Mouse (Mus musculus) liver, embryonic 11.5 days (tissue): Measurements from ENCODE around the gene Gm45808. TPM values are rescaled to one million over a fixed set of nuclear protein-coding genes. Genes with fewer than 3 reads are reported as not detected.

Source experiments
- ATAC-seq: fragments of 200-750 bp; cut with Nextera tagmentation; replicated peaks from 2 replicates; pipeline ENCODE4 v1.8.0; 2017; ENCODE audit warnings: moderate number of reproducible peaks, mild to moderate bottlenecking, moderate TSS enrichment, moderate library complexity; ENCODE audit not compliant: low FRiP score
- DNase-seq: peaks from one replicate; pipeline ENCODE4 v3.0.0-alpha.2; 2017; ENCODE audit warnings: low spot score
- H3K27ac ChIP-seq: fragments of 300-500 bp; sonication (generic); 2 replicates; pipeline ENCODE4 v1.5.1; 2014; ENCODE audit warnings: mild to moderate bottlenecking, low read depth, low read length, control low read depth
- H3K27me3 ChIP-seq: fragments of 300-500 bp; sonication (generic); replicated peaks from 2 replicates; pipeline ENCODE4 v1.6.1; 2014; ENCODE audit warnings: low read length, mixed read lengths; ENCODE audit not compliant: control insufficient read depth, insufficient read depth
- H3K36me3 ChIP-seq: fragments of 300-500 bp; sonication (generic); 2 replicates; pipeline ENCODE4 v1.6.1; 2014; ENCODE audit warnings: mild to moderate bottlenecking, low read length, moderate library complexity, mixed read lengths; ENCODE audit not compliant: control insufficient read depth, insufficient read depth
- H3K4me1 ChIP-seq: fragments of 300-500 bp; sonication (generic); replicated peaks from 2 replicates; pipeline ENCODE4 v1.6.1; 2014; ENCODE audit warnings: low read length, mixed read lengths; ENCODE audit not compliant: control insufficient read depth, insufficient read depth
- H3K4me2 ChIP-seq: fragments of 300-500 bp; sonication (generic); 2 replicates; pipeline ENCODE4 v1.6.1; 2014; ENCODE audit warnings: mild to moderate bottlenecking, control low read depth, moderate library complexity
- H3K4me3 ChIP-seq: fragments of 300-500 bp; sonication (generic); 2 replicates; pipeline ENCODE4 v1.5.1; 2014; ENCODE audit warnings: low read depth, low read length, control low read depth
- H3K9ac ChIP-seq: fragments of 300-500 bp; sonication (generic); 2 replicates; pipeline ENCODE4 v1.6.1; 2014; ENCODE audit warnings: low read depth, low read length, control low read depth
- H3K9me3 ChIP-seq: fragments of 300-500 bp; sonication (generic); 2 replicates; pipeline ENCODE4 v1.6.1; 2016; ENCODE audit warnings: low read length, inconsistent platforms, mixed read lengths; ENCODE audit not compliant: control insufficient read depth
- WGBS: fragments of 180-500 bp; shearing (Covaris S2); extraction: QIAGEN DNeasy Blood & Tissue Kit; methylation state at CpG from one replicate; pipeline ENCODE4 v1.1.7; 2014; 5-methylcytosine and 5-hydroxymethylcytosine counted together
- polyA plus RNA-seq: library from polyadenylated mRNA; unstranded; fragments of >200 nt; fragmentation: Nextera tagmentation; extraction: Ambion mirVana; gene quantifications from 2 replicates; pipeline ENCODE4 v1.2.1, GENCODE M21; 2014

Gene Gm45808
- polyA plus RNA-seq, 1 experiment from 2014 or later = not detected

GRCm38 (mm10) chr7:45492951-45493350, 6.3 kb upstream of the Gm45808 start:
- ATAC-seq = no peak
- H3K4me1 ChIP-seq = peaks cover 28% of the 10 kb centered on the region
- no peak overlapping the region for H3K27ac ChIP-seq
- H3K4me3 ChIP-seq = no peak overlapping the region
- H3K27me3 ChIP-seq = no peaks in the 10 kb centered on the region
- WGBS = 93% methylated on average over 5 of the region's 5 CpGs
- peaks cover 27% of the 10 kb centered on the region for H3K36me3 ChIP-seq
- H3K9me3 ChIP-seq = no peaks in the 10 kb centered on the region
- H3K4me2 ChIP-seq = no peak overlapping the region
- DNase-seq = no peak
- no peak overlapping the region for H3K9ac ChIP-seq

GRCm38 (mm10) chr7:45492225-45492844, 5.7 kb upstream of the Gm45808 start:
- WGBS = 94% methylated on average over 8 of the region's 8 CpGs
- ATAC-seq = no peak
- Histone ChIP-seq H3K36me3 (peaks cover 27% of the 10 kb centered on the region), H3K9ac (no peak overlapping the region), H3K27me3 (no peaks in the 10 kb centered on the region), H3K27ac (no peak overlapping the region), H3K9me3 (no peaks in the 10 kb centered on the region), H3K4me1 (peaks cover 31% of the 10 kb centered on the region), H3K4me3 (no peak overlapping the region), H3K4me2 (no peak overlapping the region)
- no peak for DNase-seq

- DNase-seq = no peak
Measured at GRCm38 (mm10) chr7:45491264-45491663, 4.7 kb upstream of the Gm45808 start.

GRCm38 (mm10) chr7:45490822-45491221, 4.2 kb upstream of the Gm45808 start:
- Histone ChIP-seq H3K4me1 (peaks cover 43% of the 10 kb centered on the region), H3K9ac (0 out of 2 replicates have a peak overlapping the region, but pooled peaks have one; percentile 16), H3K4me2 (peak overlapping the region; percentile 58), H3K27me3 (no peaks in the 10 kb centered on the region), H3K27ac (peak overlapping the region; percentile 71), H3K36me3 (peaks cover 24% of the 10 kb centered on the region), H3K4me3 (no peak overlapping the region), H3K9me3 (no peaks in the 10 kb centered on the region)
- WGBS = 43% methylated on average over 9 of the region's 9 CpGs
- ATAC-seq (no peak), DNase-seq (peak; percentile 55)

More at GRCm38 (mm10) chr7:45491264-45491663, 4.7 kb upstream of the Gm45808 start:
- Histone ChIP-seq H3K4me1 (peaks cover 41% of the 10 kb centered on the region), H3K9ac (0 out of 2 replicates have a peak overlapping the region, but pooled peaks have one; percentile 16), H3K4me3 (no peak overlapping the region), H3K9me3 (no peaks in the 10 kb centered on the region), H3K4me2 (peak overlapping the region; percentile 58), H3K36me3 (peaks cover 24% of the 10 kb centered on the region), H3K27ac (peak overlapping the region; percentile 71), H3K27me3 (no peaks in the 10 kb centered on the region)
- ATAC-seq = peak; percentile 59; the same call in 1 of the 2 replicates
- 18% methylated on average over 3 of the region's 3 CpGs for WGBS

- Histone ChIP-seq H3K27ac (0 out of 2 replicates have a peak overlapping the region, but pooled peaks have one; percentile 5), H3K36me3 (peaks cover 16% of the 10 kb centered on the region), H3K27me3 (no peaks in the 10 kb centered on the region), H3K9ac (no peak overlapping the region), H3K4me3 (no peak overlapping the region), H3K9me3 (no peaks in the 10 kb centered on the region), H3K4me2 (peak overlapping the region; percentile 73), H3K4me1 (peaks cover 43% of the 10 kb centered on the region)
- ATAC-seq (peak; percentile 35), DNase-seq (no peak)
- 46% methylated on average over 7 of the region's 7 CpGs for WGBS
Measured at GRCm38 (mm10) chr7:45489578-45489977, 3.0 kb upstream of the Gm45808 start.

- no peaks in the 10 kb centered on the region for H3K9me3 ChIP-seq
- 7% methylated on average over 38 of the region's 38 CpGs for WGBS
- H3K27ac ChIP-seq = peak within 1 kb of the TSS; percentile 60
- no peaks in the 10 kb centered on the region for H3K27me3 ChIP-seq
- H3K4me1 ChIP-seq = peaks cover 43% of the 10 kb centered on the region
- peak within 1 kb of the TSS; percentile 68 for H3K9ac ChIP-seq
- H3K36me3 ChIP-seq = peaks cover 6% of the 10 kb centered on the region
- peak; percentile 39; the same call in 1 of the 2 replicates for ATAC-seq
- H3K4me3 ChIP-seq = peak within 1 kb of the TSS; percentile 52
- peak; percentile 62 for DNase-seq
- H3K4me2 ChIP-seq = peak within 1 kb of the TSS; percentile 73
Measured at GRCm38 (mm10) chr7:45488293-45489204, 1.9 kb upstream of the Gm45808 start, which contains the start of gene Dhdh. Gene Dhdh (minus strand): TSS chr7:45488805.

GRCm38 (mm10) chr7:45487861-45488292, 1.3 kb upstream of the Gm45808 start:
- Histone ChIP-seq H3K4me3 (peak overlapping the region; percentile 52), H3K9ac (peak overlapping the region; percentile 68), H3K4me1 (peaks cover 43% of the 10 kb centered on the region), H3K36me3 (0 out of 2 replicates have a peak, but pooled peaks cover under 1% of the 10 kb centered on the region), H3K27ac (peak overlapping the region; percentile 60; the same call in 1 of the 2 replicates), H3K27me3 (no peaks in the 10 kb centered on the region), H3K4me2 (peak overlapping the region; percentile 73), H3K9me3 (no peaks in the 10 kb centered on the region)
- DNase-seq (no peak), ATAC-seq (no peak)
- WGBS = 34% methylated on average over 11 of the region's 11 CpGs

- no peak overlapping the region for H3K9ac ChIP-seq
- peak overlapping the region; percentile 27 for H3K4me2 ChIP-seq
- peaks cover 40% of the 10 kb centered on the region for H3K4me1 ChIP-seq
- H3K4me3 ChIP-seq = peak overlapping the region; percentile 15; the same call in 1 of the 2 replicates
- no peaks in the 10 kb centered on the region for H3K9me3 ChIP-seq
- peak overlapping the region; percentile 39 for H3K27ac ChIP-seq
- ATAC-seq (peak; percentile 48), DNase-seq (no peak)
- 30% methylated on average over 7 of the region's 7 CpGs for WGBS
- H3K36me3 ChIP-seq = no peaks in the 10 kb centered on the region
- no peaks in the 10 kb centered on the region for H3K27me3 ChIP-seq
Measured at GRCm38 (mm10) chr7:45486158-45486557, 453 bp downstream of the Gm45808 start.
